Mouse (Mus musculus): Measurements from ENCODE around the gene Nme7.

Gene Nme7

DNA sequence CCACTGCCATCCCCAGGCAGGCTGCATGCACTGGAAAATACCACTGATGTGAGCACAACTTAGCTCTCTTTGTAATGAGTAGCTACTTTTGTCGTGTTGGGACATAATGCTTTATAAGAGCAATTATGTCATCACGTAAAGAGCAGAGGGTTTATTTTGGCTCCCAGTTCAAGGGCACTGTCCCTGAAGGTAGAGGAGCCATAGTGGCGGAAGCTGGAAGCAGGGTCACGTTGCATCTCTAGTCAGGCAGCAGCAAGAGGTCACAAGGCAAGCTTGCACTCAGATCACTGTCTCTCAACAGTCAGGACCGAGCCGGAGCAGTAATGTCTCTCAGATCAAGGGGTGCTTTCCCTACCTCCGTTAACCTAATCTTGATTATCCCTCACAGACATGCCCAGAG, 123.9 kb downstream of the Nme7 start:
- DNase-seq (ENCODE audit: inconsistent age in 2 of 2, low spot score in 1 of 2) = peak in 1 of 2 experiments; percentile 63

DNA sequence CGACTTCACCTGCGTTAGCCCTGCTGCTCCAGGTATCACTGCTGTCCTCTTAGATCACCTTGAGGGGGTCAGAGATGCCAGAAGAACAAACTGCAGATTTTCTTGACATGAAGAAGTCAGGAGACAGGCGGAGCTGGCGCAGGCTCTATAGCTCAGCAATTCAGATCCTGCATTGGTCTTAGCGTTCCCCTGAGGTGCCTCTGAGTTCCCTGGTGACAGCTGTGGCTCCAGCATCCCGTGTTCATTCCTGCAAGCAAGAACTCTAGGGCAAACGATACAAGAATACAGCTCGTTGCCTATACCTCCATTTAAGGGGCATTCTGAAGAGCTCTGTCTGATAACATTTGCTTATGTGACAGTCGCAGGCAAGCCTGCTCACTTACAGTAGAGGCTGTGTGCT, 124.7 kb downstream of the Nme7 start:
- no peak for DNase-seq (ENCODE audit: inconsistent age in 2 of 2, low spot score in 1 of 2)

DNA sequence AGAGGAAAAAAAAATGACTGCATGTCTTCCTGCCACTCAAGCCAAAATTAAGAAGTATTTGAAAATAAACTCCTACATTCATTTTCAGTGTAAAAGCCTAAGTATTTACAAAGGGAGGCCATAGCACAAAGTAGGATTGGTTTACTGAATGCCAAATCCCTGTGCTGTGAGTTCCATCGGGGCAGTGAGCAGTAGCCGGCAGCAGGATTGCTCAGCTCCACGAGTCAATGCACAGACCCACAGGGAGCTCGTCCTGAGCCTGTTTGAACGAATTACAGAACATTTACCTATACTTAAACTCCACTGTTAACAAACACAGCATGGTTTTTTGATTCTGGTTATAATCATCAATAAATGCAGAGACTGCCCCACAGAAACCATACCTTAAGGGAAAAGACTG, 128.7 kb downstream of the Nme7 start:
- no peak for DNase-seq (ENCODE audit: inconsistent age in 2 of 2, low spot score in 1 of 2)

DNA sequence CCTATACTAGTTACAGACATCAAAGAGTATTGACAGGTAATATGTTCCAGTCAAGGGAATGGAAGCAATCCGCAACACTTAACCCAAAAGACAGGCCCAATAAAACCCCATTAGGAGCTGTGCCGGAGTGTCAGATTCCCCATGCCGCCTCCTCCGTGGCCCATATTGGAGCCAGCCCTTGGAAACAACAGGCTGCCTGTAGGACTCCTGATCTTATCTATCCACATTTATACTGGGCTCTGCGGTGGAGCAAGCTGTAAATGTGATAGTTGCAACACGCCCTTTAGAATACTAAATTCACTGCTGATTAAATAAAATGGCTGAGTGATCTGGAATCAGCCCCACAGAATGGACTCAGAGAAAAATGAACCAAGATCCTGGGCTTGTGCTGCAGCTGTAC, 130.1 kb downstream of the Nme7 start:
- no peak for DNase-seq (ENCODE audit: inconsistent age in 2 of 2, low spot score in 1 of 2)

DNA sequence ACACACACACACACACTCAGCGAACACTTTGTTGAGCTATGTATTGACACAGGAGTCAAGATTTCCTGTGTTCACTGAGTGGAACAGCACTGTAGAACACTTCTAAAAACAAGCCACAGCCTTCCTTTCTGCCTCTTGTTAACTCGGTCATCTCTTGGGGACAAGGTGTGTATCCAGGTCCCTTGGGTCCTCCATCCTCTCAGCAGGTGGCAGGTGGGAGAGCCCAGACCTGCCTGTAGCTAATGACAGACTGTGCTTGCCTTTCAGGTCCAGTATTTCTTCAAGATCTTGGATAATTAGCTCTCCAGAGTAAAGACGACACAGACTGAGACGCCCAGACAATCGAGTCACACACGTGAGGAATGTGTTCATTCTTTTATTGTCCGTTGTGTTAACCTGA, 132.8 kb downstream of the Nme7 start:
- no peak for DNase-seq (ENCODE audit: inconsistent age in 2 of 2, low spot score in 1 of 2)

DNA sequence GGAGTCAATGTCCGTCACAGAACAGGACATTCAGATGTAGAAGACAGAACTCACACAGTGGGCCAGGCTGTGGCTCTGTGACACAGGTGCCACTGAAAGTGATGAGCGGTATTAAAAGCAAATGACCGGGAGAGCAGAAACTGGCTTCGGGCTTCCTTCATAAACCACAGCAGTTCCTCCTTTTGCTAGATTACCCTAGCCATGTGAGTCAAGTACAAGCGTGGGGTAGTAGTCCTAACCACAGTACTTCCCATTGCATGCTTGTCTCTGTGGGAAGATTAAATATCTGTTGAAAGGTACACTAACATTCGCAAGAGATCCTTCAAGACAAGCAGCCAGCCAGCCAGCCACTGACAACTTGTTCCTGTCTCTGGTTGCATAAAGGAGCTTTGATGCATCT, 136.3 kb downstream of the Nme7 start:
- no peak for DNase-seq (ENCODE audit: inconsistent age in 2 of 2, low spot score in 1 of 2)

DNA sequence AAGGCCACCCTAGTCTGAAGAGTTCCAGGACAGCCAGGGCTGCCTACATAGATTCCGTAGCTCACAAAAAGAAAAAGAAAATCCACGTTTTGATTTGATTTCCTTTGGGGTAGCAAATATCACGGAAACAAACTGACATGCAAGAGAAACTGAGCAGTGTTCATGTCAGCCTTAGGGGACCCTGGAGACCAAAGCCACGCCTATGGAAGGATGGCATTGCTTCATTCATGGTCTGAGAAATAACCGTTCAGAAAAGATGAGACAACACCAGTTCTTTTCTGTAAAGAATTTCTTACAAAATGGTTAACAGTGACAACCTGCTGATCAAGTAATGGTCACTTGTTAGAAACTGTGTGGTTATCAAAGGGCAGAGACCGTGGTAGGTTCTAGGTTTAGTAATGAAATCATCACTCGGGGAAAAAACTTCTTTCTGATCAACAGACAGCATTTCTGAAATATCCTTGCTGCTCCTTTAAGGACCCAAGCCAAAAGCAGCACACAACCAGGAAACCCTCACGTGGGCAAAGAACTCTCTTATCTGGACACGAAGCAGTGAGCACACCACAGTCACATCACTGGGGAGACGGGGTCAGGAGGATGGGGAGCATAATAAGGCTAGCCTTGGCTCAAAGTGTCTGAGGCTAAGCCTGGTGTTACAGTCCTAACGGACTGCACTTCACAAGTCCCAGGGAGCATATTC, 136.9 kb downstream of the Nme7 start:
- DNase-seq (ENCODE audit: inconsistent age in 2 of 2, low spot score in 1 of 2) = no peak

DNA sequence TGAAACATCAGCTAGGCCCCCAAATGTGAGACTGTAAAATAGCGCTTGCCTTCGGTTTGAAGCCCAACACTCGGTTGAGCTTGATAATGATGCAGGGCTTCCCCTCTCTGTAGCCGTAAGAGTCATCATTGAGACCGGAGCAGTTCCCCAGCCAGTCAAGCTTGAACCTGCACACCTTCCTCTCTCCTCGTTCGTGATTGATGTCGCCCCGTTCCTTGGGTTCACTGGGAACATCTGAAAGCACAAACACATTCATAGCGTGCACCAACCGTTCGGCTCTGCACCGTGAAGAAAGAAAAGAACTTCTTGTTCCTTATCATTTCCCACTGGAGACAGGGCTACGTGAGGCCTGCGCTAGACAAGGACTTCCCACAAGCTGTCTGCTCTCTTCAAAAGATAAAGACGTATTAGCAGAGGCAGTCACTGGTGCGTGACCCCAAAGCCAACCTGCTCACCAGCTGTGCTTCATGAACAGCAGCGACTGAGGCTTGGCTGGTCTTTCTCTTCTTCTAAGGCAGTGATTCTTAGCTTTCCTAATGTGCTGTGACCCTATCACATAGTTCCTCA, 137.6 kb downstream of the Nme7 start:
- DNase-seq (ENCODE audit: inconsistent age in 2 of 2, low spot score in 1 of 2) = no peak

DNA sequence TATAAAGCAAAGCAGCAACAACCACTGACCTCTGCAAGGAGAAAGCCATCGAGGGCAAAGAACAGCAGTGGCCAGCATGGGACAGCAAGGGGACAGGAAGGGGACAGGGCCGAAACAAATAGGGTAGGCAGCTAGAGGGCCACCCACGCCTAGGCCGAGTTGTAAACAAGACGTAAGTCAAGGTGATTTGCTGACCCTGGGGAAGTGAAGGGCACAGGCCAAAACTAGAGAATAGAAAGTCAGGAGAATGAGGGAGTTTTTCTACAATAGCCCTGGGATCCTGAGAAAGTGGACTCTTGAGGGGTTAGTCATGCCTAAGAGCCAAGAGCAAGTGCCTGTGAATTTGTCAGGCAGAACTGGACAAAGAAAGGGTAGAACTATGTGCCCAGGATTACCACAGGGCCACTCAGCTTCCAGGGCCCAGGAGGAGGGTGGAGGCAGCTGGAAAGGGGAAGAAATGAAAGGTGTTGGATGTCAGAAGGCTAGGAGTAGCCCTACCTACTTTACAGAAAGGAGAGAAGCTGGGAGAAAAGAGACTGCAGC, 141.8 kb downstream of the Nme7 start:
- peak in 1 of 2 experiments; percentile 55 for DNase-seq (ENCODE audit: inconsistent age in 2 of 2, low spot score in 1 of 2)

DNA sequence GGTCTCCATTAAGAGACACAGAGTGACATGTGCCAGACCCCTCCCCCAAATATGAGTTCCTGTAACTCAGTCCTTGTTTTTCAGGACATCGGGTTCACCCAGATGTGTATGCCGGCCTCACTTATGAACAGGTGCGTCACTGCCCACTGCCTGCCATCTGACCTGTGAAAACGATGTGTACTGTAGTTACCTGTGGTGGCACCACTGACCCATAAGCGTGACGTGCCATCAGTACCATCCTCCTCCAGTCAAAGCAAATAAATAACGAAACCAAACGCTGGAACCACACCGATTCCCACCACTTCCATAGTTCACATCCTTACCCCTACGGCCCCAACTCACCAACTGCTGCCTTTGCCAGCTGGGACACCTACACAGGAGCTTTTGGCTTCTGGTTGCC, 142.6 kb downstream of the Nme7 start:
- DNase-seq (ENCODE audit: inconsistent age in 2 of 2, low spot score in 1 of 2) = no peak

DNA sequence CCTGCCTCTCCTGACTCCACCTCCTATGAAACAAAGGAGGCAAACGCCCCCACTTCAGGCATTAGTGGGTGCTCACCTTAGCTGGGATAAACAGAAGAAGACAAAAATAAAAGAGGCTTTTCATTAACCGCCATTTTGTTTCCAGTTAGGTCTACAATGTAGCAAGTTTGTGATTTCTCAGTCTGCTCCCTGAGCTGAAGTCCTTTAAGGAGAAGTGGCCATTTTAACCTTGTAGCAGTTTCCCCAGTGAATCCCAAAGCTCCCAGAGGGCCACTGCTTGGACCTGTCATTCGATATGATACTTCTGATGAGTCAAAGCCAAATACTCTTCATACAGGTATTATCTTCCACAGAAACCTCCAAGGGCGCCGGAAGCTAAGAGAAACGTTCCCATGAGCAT, 143.6 kb downstream of the Nme7 start:
- DNase-seq (ENCODE audit: inconsistent age in 2 of 2, low spot score in 1 of 2) = no peak

DNA sequence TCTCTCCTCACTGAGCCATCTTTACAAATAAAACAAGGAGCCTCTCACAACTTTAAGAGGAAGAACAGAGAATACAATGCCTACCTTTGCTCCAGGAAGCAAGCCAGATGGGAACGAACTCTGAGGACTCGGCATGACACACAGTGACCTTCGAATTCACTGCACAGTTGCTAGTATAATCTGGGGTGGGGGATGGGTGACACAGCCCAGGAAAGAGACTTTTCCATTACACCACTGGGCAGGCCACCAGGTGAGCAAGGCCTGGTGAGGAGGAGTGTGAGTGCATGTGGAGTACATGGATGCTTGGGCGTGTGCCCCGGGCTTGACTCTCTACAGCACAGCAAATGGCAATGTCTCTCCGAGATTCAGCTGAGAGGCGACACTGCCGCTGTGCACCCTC, 145.7 kb downstream of the Nme7 start:
- peak; percentile 31 to 51 for DNase-seq (ENCODE audit: inconsistent age in 2 of 2, low spot score in 1 of 2)

DNA sequence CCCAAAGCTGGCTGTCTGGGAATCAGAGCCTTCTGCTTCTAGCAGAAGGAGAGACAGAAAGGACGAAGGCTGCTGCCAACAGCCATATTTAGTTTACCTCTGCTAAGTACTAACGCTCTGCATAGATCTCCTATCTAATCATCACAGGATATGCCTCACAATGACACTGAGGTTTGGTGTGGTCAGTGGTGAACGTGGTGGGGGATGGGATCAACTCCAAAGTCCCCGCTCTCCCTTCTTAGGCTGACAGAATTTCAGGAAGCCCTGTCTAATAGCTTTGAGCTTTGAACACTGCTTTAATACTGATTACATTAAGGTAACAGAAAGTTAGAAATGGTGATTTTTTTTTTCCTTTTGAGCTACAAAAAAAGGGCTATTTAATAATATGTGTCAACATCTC, 146.3 kb downstream of the Nme7 start:
- no peak for DNase-seq (ENCODE audit: inconsistent age in 2 of 2, low spot score in 1 of 2)

DNA sequence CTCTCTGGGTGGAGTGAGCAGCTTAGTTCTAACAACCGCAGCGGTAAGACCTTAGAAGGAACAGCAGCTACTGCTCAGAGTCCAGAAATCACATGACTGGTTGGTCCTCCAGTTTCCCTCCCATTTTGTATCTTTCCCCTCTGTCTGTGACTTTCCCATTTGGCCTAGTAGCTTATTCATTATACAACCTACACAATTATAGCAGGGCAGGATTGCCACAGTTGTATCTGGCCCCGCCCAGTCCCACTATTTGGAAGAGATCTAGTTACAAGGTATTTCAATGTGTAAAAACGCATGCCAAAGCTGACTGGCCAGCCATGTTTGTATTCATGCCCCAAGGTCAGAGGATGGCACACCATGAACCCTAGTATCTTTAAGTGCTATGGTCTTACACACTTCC, 146.7 kb downstream of the Nme7 start:
- no peak for DNase-seq (ENCODE audit: inconsistent age in 2 of 2, low spot score in 1 of 2)

DNA sequence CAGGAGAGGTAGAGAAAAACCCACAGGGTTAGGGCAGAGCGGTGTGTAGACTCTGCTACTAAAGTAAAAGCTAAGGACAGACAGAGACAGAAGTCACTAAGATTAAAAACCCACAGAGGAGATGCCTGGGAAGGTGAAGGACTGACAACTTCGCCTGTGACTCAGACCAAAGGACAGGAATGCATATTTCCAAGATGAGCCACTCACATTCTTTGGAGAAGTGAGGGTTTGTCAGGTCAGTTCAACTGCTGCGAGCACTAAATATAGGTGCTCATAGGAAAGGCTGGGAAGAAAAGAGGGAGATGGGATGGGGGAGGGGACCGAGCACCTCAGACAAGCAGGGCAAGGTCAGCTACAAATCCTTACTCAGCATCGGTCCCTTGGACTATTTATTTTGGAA, 147.4 kb downstream of the Nme7 start:
- peak; percentile 50 to 73 for DNase-seq (ENCODE audit: inconsistent age in 2 of 2, low spot score in 1 of 2)

DNA sequence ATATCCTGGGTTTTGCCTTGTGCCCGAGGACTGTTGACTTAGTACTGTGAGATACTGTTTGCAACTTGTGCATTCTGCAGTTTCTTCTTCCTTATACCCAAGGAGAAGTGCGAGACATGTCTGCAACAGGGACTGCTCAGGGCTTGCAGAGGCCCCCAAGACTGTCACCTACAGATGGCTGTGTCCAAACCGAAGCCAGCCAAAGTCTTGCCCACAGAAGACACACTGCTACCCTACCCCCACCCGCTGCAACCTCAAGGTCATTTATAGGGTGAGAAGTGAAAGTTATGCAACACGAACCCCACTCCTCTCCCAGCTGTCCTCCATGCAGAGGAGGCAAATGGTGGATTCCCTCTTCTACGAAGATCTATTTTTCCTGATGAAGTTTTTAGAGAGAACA, 148.7 kb downstream of the Nme7 start:
- DNase-seq (ENCODE audit: inconsistent age in 2 of 2, low spot score in 1 of 2) = no peak

DNA sequence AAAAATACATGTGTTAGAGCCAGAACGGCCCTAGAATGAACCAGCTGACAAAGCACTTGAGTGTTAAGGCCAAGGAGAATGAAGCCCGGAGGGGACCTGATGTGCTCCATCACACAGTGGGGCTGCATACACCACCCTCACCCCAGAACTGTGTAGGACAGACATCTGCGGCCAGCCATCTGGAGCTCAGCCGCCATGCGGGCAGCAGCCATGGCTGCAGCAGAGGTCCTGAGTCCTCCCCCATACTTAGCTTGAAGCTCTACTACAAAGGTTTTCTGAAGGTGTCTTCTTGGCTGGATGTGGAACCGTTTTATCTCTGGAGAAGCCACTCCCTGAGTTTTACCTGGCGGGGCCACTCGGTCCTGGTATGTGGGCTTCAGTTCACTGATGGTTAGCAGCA, 149.2 kb downstream of the Nme7 start:
- DNase-seq (ENCODE audit: inconsistent age in 2 of 2, low spot score in 1 of 2) = no peak

DNA sequence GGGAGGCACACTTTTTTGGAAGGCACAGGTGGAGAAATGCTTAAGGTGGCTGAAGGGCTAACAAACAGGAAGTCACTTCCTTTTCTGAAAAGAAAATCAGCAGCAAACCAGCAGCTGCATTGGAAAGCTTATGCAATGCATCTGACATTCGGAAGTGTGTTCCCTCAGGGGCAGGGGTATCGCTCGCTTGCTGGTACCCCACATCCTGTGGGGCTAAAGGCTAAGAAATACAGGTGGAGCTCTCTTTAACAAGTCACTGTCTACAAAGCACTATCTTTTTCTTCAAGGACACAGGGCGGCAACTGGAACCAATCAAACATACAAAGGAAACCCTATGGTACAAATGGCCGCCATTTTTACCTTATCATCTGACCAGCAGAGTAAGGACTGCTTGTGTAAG, 149.8 kb downstream of the Nme7 start:
- no peak for DNase-seq (ENCODE audit: inconsistent age in 2 of 2, low spot score in 1 of 2)

DNA sequence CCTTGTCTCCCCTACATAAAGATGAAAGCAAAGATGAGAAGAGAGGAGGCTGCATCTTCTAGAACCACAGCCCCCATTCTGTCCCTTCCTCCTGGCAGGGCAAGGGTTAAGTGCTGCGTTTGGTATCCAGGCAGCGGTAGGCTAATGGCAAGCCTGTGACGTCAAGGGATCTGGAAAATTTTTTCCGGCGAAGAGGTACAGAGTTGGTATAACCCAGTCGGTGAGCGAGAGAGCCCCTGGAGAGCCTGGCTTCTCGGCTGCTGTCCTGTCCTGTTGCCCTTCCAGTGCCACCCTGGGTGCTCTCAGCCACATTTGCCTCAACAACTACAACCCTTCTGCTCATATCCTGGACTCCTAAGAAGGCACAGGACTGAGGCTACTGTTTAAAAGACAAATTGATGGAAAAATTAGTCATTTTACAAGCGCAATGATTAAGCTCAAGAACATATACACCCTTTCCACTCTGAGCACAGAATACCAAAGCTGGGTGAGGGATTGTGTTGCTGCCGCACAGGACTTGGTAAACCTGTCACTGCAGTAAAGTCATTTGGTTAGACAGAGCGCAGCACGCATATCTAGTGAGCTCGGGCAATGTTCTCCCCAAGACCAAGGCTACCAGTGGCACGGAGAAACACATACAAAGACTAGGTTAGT, 151.0 kb downstream of the Nme7 start:
- peak; percentile 76 to 90 for DNase-seq (ENCODE audit: inconsistent age in 2 of 2, low spot score in 1 of 2)

DNA sequence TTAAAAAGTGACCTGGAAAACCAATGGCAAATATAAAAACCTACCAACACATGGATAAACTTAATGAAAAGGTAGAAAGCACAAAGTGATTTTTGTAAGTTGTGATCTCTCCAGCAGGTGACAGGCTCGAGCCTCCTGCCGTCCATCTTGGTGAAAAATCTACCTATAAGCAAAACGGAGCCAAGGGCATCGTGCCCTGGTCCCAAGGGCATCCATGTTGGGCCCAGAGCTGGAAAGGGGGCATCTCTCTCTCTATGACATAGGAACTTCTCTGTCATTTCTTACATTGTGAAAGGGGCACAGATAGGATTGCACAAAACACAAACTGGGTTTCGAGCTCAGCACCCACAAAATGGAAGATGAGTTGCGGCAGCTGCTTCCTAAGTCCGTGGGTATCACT, 151.7 kb downstream of the Nme7 start:
- peak; percentile 31 to 58 for DNase-seq (ENCODE audit: inconsistent age in 2 of 2, low spot score in 1 of 2)

DNA sequence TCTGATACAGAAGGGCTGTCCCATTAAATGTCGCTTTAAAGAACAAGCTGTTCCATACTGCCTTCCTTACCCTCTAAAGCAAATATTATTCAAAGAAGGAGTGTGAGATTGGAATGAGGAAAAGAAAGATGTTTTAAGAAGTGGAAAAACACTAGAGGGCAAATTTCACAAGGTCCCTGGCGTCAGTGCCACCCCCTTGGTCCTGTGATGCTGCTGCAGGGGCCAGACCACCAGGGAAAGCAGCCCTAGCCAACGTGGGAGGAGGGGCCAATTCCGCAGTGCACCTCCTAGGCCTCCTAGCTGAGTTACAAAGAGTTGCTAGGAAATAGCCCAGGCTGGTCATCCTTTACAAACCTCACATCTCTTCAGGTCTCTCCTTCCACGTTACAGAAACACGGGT, 152.1 kb downstream of the Nme7 start:
- peak; percentile 32 to 64 for DNase-seq (ENCODE audit: inconsistent age in 2 of 2, low spot score in 1 of 2)

DNA sequence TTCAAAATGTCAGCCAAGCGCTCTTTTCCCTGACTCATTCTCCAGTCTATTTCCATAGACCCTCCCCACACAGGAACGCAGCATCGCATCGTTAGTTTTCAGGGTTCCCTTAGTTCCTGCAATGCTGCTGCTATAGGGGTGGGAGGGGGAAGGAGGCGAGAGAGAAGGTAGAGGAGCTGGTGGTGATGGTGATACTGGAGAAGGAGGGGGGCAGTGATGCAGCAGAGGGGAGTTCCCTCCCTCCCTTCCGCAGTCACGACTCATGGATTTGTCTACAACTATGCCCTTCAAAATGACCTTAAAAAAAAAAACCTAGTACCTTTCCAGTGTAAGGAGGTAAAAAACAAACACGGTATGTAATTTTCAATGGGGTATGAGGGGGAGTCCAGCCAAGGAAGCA, 152.8 kb downstream of the Nme7 start:
- DNase-seq (ENCODE audit: inconsistent age in 2 of 2, low spot score in 1 of 2) = no peak
